Mouse (Mus musculus): ENCODE data around the gene Zfr. TPM values are rescaled to one million over a fixed set of nuclear protein-coding genes. Genes with fewer than 3 reads are reported as not detected.
"Not testable (repeated sequence)": the region's sequence is repeated elsewhere in the genome, so short reads cannot be mapped to it uniquely, and the experiment has no call there.

Zfr gene
- polyA plus RNA-seq, 1 experiment from 2014 or later: 109 TPM

- H3K27ac ChIP-seq: peak overlapping the region; percentile 56
- H3K27me3 ChIP-seq: no peaks in the 10 kb centered on the region
- no peak overlapping the region for H3K9ac ChIP-seq
- peak overlapping the region; percentile 66; the same call in 1 of the 2 replicates for H3K4me2 ChIP-seq
- H3K4me3 ChIP-seq (replicated peaks): no peak overlapping the region
- H3K4me1 ChIP-seq: peaks cover 46% of the 10 kb centered on the region
- no peaks in the 10 kb centered on the region for H3K9me3 ChIP-seq (replicated peaks)
- WGBS: 66% methylated on average over 6 of the region's 6 CpGs
- H3K36me3 ChIP-seq: no peaks in the 10 kb centered on the region
- ATAC-seq (replicated peaks; ENCODE audit: low FRiP score): no peak
Observed at GRCm38 (mm10) chr15:12207556-12208090, 90.0 kb downstream of the Zfr start.

GRCm38 (mm10) chr15:12211577-12211976, 93.9 kb downstream of the Zfr start:
- Histone ChIP-seq H3K4me3 (replicated peaks) (no peak overlapping the region), H3K36me3 (no peaks in the 10 kb centered on the region), H3K27ac (0 out of 2 replicates have a peak overlapping the region, but pooled peaks have one; percentile 6), H3K4me2 (no peak overlapping the region), H3K4me1 (peaks cover 28% of the 10 kb centered on the region), H3K9ac (no peak overlapping the region), H3K27me3 (no peaks in the 10 kb centered on the region), H3K9me3 (replicated peaks) (no peaks in the 10 kb centered on the region)
- no peak for ATAC-seq (replicated peaks; ENCODE audit: low FRiP score)
- 59% methylated on average over 8 of the region's 8 CpGs for WGBS

GRCm38 (mm10) chr15:12212266-12212665, 94.6 kb downstream of the Zfr start:
- Histone ChIP-seq H3K27me3 (no peaks in the 10 kb centered on the region), H3K9ac (no peak overlapping the region)
- 80% methylated on average over 1 of the region's 1 CpGs for WGBS

GRCm38 (mm10) chr15:12214531-12215414, 97.1 kb downstream of the Zfr start:
- Histone ChIP-seq H3K27ac (no peak overlapping the region), H3K36me3 (no peaks in the 10 kb centered on the region), H3K4me3 (replicated peaks) (no peak overlapping the region), H3K9me3 (replicated peaks) (no peaks in the 10 kb centered on the region), H3K9ac (no peak overlapping the region), H3K4me2 (no peak overlapping the region), H3K4me1 (peaks cover 18% of the 10 kb centered on the region), H3K27me3 (no peaks in the 10 kb centered on the region)
- ATAC-seq (replicated peaks; ENCODE audit: low FRiP score): no peak
- WGBS: 87% methylated on average over 14 of the region's 14 CpGs

More at GRCm38 (mm10) chr15:12212266-12212665, 94.6 kb downstream of the Zfr start:
- no peak for ATAC-seq (replicated peaks; ENCODE audit: low FRiP score)
- Histone ChIP-seq H3K4me2 (no peak overlapping the region), H3K4me3 (replicated peaks) (no peak overlapping the region), H3K36me3 (no peaks in the 10 kb centered on the region), H3K4me1 (peaks cover 26% of the 10 kb centered on the region), H3K9me3 (replicated peaks) (no peaks in the 10 kb centered on the region), H3K27ac (no peak overlapping the region)

GRCm38 (mm10) chr15:12215415-12215718, 97.7 kb downstream of the Zfr start:
- peaks cover 18% of the 10 kb centered on the region for H3K4me1 ChIP-seq
- no peaks in the 10 kb centered on the region for H3K9me3 ChIP-seq (replicated peaks)
- no peaks in the 10 kb centered on the region for H3K27me3 ChIP-seq
- no peaks in the 10 kb centered on the region for H3K36me3 ChIP-seq
- no peak overlapping the region for H3K4me2 ChIP-seq
- H3K27ac ChIP-seq: no peak overlapping the region
- no peak overlapping the region for H3K4me3 ChIP-seq (replicated peaks)
- no peak overlapping the region for H3K9ac ChIP-seq
- ATAC-seq (replicated peaks; ENCODE audit: low FRiP score): no peak
- WGBS: 95% methylated on average over 5 of the region's 5 CpGs

GRCm38 (mm10) chr15:12216119-12216518, 98.5 kb downstream of the Zfr start:
- no peak overlapping the region for H3K27ac ChIP-seq
- no peak overlapping the region for H3K9ac ChIP-seq
- H3K4me1 ChIP-seq: peaks cover 22% of the 10 kb centered on the region
- 92% methylated on average over 8 of the region's 8 CpGs for whole genome bisulfite sequencing
- H3K4me2 ChIP-seq: no peak overlapping the region
- H3K36me3 ChIP-seq: no peaks in the 10 kb centered on the region
- no peaks in the 10 kb centered on the region for H3K27me3 ChIP-seq
- no peaks in the 10 kb centered on the region for H3K9me3 ChIP-seq (replicated peaks)
- ATAC-seq (replicated peaks; ENCODE audit: low FRiP score): no peak
- no peak overlapping the region for H3K4me3 ChIP-seq (replicated peaks)

- Histone ChIP-seq H3K4me2 (no peak overlapping the region), H3K9me3 (replicated peaks) (no peaks in the 10 kb centered on the region), H3K9ac (no peak overlapping the region), H3K27ac (no peak overlapping the region), H3K36me3 (no peaks in the 10 kb centered on the region), H3K4me3 (replicated peaks) (no peak overlapping the region), H3K4me1 (peaks cover 26% of the 10 kb centered on the region), H3K27me3 (no peaks in the 10 kb centered on the region)
- 67% methylated on average over 13 of the region's 13 CpGs for WGBS
- no peak for ATAC-seq (replicated peaks; ENCODE audit: low FRiP score)
Observed at GRCm38 (mm10) chr15:12216798-12217197, 99.2 kb downstream of the Zfr start.

- H3K9me3 ChIP-seq (replicated peaks); H3K27me3 ChIP-seq; ATAC-seq (replicated peaks; ENCODE audit: low FRiP score); H3K9ac ChIP-seq; H3K36me3 ChIP-seq; H3K4me3 ChIP-seq (replicated peaks); H3K4me2 ChIP-seq; H3K27ac ChIP-seq: not testable (repeated sequence)
- WGBS: 89% methylated on average over 3 of the region's 3 CpGs
- H3K4me1 ChIP-seq: peaks cover 31% of the 10 kb centered on the region
Observed at GRCm38 (mm10) chr15:12217332-12217731, 99.7 kb downstream of the Zfr start.

GRCm38 (mm10) chr15:12217849-12218248, 100.2 kb downstream of the Zfr start:
- Histone ChIP-seq H3K36me3 (no peaks in the 10 kb centered on the region), H3K9me3 (replicated peaks) (no peaks in the 10 kb centered on the region), H3K4me3 (replicated peaks) (no peak overlapping the region), H3K27ac (no peak overlapping the region), H3K9ac (no peak overlapping the region), H3K4me1 (peaks cover 31% of the 10 kb centered on the region), H3K27me3 (no peaks in the 10 kb centered on the region), H3K4me2 (no peak overlapping the region)
- no peak for ATAC-seq (replicated peaks; ENCODE audit: low FRiP score)
- 70% methylated on average over 5 of the region's 5 CpGs for WGBS

GRCm38 (mm10) chr15:12218583-12219382, 101.2 kb downstream of the Zfr start:
- no peaks in the 10 kb centered on the region for H3K36me3 ChIP-seq
- ATAC-seq (replicated peaks; ENCODE audit: low FRiP score): no peak
- H3K9ac ChIP-seq: no peak overlapping the region
- 86% methylated on average over 11 of the region's 11 CpGs for WGBS
- no peak overlapping the region for H3K4me3 ChIP-seq (replicated peaks)
- H3K4me2 ChIP-seq: no peak overlapping the region
- H3K9me3 ChIP-seq (replicated peaks): no peaks in the 10 kb centered on the region
- peaks cover 31% of the 10 kb centered on the region for H3K4me1 ChIP-seq
- no peaks in the 10 kb centered on the region for H3K27me3 ChIP-seq
- H3K27ac ChIP-seq: no peak overlapping the region

GRCm38 (mm10) chr15:12221131-12221530, 103.5 kb downstream of the Zfr start:
- H3K27me3 ChIP-seq: no peaks in the 10 kb centered on the region
- no peak overlapping the region for H3K9ac ChIP-seq
- no peak overlapping the region for H3K27ac ChIP-seq
- no peaks in the 10 kb centered on the region for H3K36me3 ChIP-seq
- 82% methylated on average over 13 of the region's 13 CpGs for WGBS
- peaks cover 31% of the 10 kb centered on the region for H3K4me1 ChIP-seq
- ATAC-seq (replicated peaks; ENCODE audit: low FRiP score): peak; percentile 43
- H3K4me2 ChIP-seq: no peak overlapping the region
- no peak overlapping the region for H3K4me3 ChIP-seq (replicated peaks)
- H3K9me3 ChIP-seq (replicated peaks): no peaks in the 10 kb centered on the region
